ENCODE assay signal across 7 mouse cellular contexts in the genomic region with DNA sequence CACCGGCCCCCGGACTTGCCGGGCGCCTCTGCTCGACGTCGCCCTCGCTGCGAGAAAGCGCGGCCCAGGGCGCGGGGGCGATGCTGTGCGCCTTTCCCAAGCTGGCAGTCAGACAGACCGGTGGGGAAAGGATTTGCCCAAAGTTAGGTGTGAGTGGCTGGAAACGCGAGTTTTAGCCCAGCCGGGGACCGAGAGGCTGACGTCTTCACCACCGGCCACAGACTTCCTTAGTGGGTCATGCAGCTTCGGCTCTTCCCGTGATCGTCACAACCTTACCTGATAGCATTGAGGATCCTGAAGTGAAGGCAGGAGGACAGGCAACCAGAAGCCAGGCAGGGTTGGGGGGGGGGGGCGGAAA. TPM values are rescaled to one million over a fixed set of nuclear protein-coding genes. Genes with fewer than 3 reads are reported as not detected.
DNase-seq lines count a peak whose midpoint lies in the region; ATAC-seq and TF ChIP-seq lines count a peak whose summit lies in the region.

No protein-coding gene starts in this region.

- H3K79me2 ChIP-seq in liver, adult 2 months (ENCODE audit: control insufficient read depth, insufficient read depth, low read length): peaks cover 23% of the 10 kb centered on the region

- H3K4me2 ChIP-seq in forebrain, embryonic 14.5 days (ENCODE audit: low read length): peak overlapping the region; percentile 93

- H3K27me3 ChIP-seq in forebrain, embryonic 14.5 days (replicated peaks; ENCODE audit: control insufficient read depth, insufficient read depth, low read length): no peaks in the 10 kb centered on the region
- no peaks in the 10 kb centered on the region for H3K27me3 ChIP-seq in liver, adult 2 months (ENCODE audit: control insufficient read depth, insufficient read depth, low read length)

- no peaks in the 10 kb centered on the region for H3K9me3 ChIP-seq in forebrain, embryonic 14.5 days (replicated peaks; ENCODE audit: control insufficient read depth, low read length)

- no peak for TF ChIP-seq CTCF in lung, adult 2 months (IDR thresholded peaks at IDR 0.05; ENCODE audit: insufficient read depth, low read length)
- TF ChIP-seq CTCF in liver, adult 2 months (IDR thresholded peaks at IDR 0.05; ENCODE audit: low read depth, low read length): no peak

- H3K36me3 ChIP-seq in forebrain, embryonic 14.5 days (ENCODE audit: control insufficient read depth, insufficient read depth, low read length): peaks cover 27% of the 10 kb centered on the region
- peaks cover 22% of the 10 kb centered on the region; the same call in 1 of the 2 replicates for H3K36me3 ChIP-seq in liver, adult 2 months (ENCODE audit: control insufficient read depth, insufficient read depth, low read length)

- H3K27ac ChIP-seq in forebrain, embryonic 14.5 days (ENCODE audit: low read depth, low read length): peak overlapping the region; percentile 55; the same call in 1 of the 2 replicates
- peak overlapping the region; percentile 79 for H3K27ac ChIP-seq in liver, adult 2 months (replicated peaks; ENCODE audit: insufficient read depth, low read depth, low read length)

- H3K4me3 ChIP-seq in lung, adult 2 months (replicated peaks; ENCODE audit: extremely low read depth, low read depth, low read length): peak overlapping the region; percentile 97
- H3K4me3 ChIP-seq in forebrain, embryonic 14.5 days (ENCODE audit: low read depth, low read length): peak overlapping the region; percentile 73
- H3K4me3 ChIP-seq in liver, adult 2 months (ENCODE audit: insufficient read depth, low read depth, low read length): peak overlapping the region; percentile 74

- WGBS in lung, adult 2 months: 1% methylated on average over 26 of the region's 26 CpGs
- WGBS in forebrain, embryonic 14.5 days: under 1% methylated on average over 26 of the region's 26 CpGs
- under 1% methylated on average over 26 of the region's 26 CpGs for WGBS in liver, adult 2 months

- H3K4me1 ChIP-seq in lung, adult 2 months (ENCODE audit: control insufficient read depth, insufficient read depth, low read length): peaks cover 10% of the 10 kb centered on the region
- H3K4me1 ChIP-seq in forebrain, embryonic 14.5 days (ENCODE audit: control insufficient read depth, insufficient read depth, low read length): peaks cover 6% of the 10 kb centered on the region
- peaks cover 16% of the 10 kb centered on the region for H3K4me1 ChIP-seq in liver, adult 2 months (ENCODE audit: control insufficient read depth, insufficient read depth, low read length)

- no peak for TF ChIP-seq POLR2A in lung, adult 2 months (IDR thresholded peaks at IDR 0.05; ENCODE audit: borderline replicate concordance, extremely low read depth, low read depth, low read length)
- no peak for TF ChIP-seq POLR2A in liver, adult 2 months (IDR thresholded peaks at IDR 0.05; ENCODE audit: extremely low read depth, insufficient read depth, low read length)

- no peak for DNase-seq in lung, adult 2 months
- DNase-seq in lung, postnatal 25 days (ENCODE audit: low spot score): no peak
- DNase-seq in forebrain, embryonic 14.5 days (ENCODE audit: low spot score): peak; percentile 9
- DNase-seq in liver, adult 2 months (ENCODE audit: extremely low read depth, low read depth, low spot score): no peak
- DNase-seq in naive thymus-derived CD4-positive, alpha-beta T cell, adult 2 months (ENCODE audit: low read depth): peak; percentile 63
- DNase-seq in urinary bladder, postnatal 10 days (ENCODE audit: low spot score): no peak

- peak; percentile 67 for ATAC-seq in activated CD4-positive, CD25-positive, alpha-beta regulatory T cell, adult 4 months
- ATAC-seq in forebrain, embryonic 14.5 days: peak; percentile 27; the same call in 1 of the 2 replicates

- H3K9ac ChIP-seq in forebrain, embryonic 14.5 days (ENCODE audit: low read length): peak overlapping the region; percentile 83
- peak overlapping the region; percentile 99 for H3K9ac ChIP-seq in liver, adult 2 months (ENCODE audit: low read depth, low read length)

RNA-seq across cellular contexts. Expression of a gene that starts 0.5 kb away (rescaled TPM):
- 28.8 and 30.6 TPM in 2 replicates for polyA plus RNA-seq in lung, adult 2 months (2012; rRNA removed)
- polyA plus RNA-seq in activated CD4-positive, CD25-positive, alpha-beta regulatory T cell, adult 4 months (2017; shearing (Covaris generic)): 10 to 100 TPM; 11.5 to 14.1 TPM
- 36.8 and 43.5 TPM in 2 replicates for polyA plus RNA-seq in forebrain, embryonic 14.5 days (2014; fragmentation: Nextera tagmentation; extraction: Ambion mirVana)
- total RNA-seq in liver, adult 2 months (2014; rRNA removed): 95.5 and 112 TPM in 2 replicates
- 48.1 and 48.7 TPM in 2 replicates for polyA plus RNA-seq in liver, adult 2 months (2012; rRNA removed)

RNA-seq across cellular contexts. Expression of a gene that starts 0.6 kb away (rescaled TPM):
- 6.1 and 7.0 TPM in 2 replicates for polyA plus RNA-seq in lung, adult 2 months (2012; rRNA removed)
- 1 to 10 TPM; 2.3 to 6.0 TPM for polyA plus RNA-seq in activated CD4-positive, CD25-positive, alpha-beta regulatory T cell, adult 4 months (2017; shearing (Covaris generic))
- polyA plus RNA-seq in forebrain, embryonic 14.5 days (2014; fragmentation: Nextera tagmentation; extraction: Ambion mirVana): 0.84 and 1.1 TPM in 2 replicates
- 19.6 and 23.5 TPM in 2 replicates for total RNA-seq in liver, adult 2 months (2014; rRNA removed)
- 27.5 and 27.7 TPM in 2 replicates for polyA plus RNA-seq in liver, adult 2 months (2012; rRNA removed)

RNA-seq across cellular contexts. Expression of a gene that starts 42.1 kb away (rescaled TPM):
- polyA plus RNA-seq in lung, adult 2 months (2012; rRNA removed): 10.1 and 10.3 TPM in 2 replicates
- 1 to 10 TPM; 1.2 TPM for polyA plus RNA-seq in activated CD4-positive, CD25-positive, alpha-beta regulatory T cell, adult 4 months (2017; shearing (Covaris generic))
- 1.1 and 1.2 TPM in 2 replicates for polyA plus RNA-seq in forebrain, embryonic 14.5 days (2014; fragmentation: Nextera tagmentation; extraction: Ambion mirVana)
- total RNA-seq in liver, adult 2 months (2014; rRNA removed): 9.6 and 14.4 TPM in 2 replicates
- polyA plus RNA-seq in liver, adult 2 months (2012; rRNA removed): 9.1 and 10.1 TPM in 2 replicates

RNA-seq across cellular contexts. Expression of a gene that starts 50.3 kb away (rescaled TPM):
- 107 and 108 TPM in 2 replicates for polyA plus RNA-seq in lung, adult 2 months (2012; rRNA removed)
- polyA plus RNA-seq in activated CD4-positive, CD25-positive, alpha-beta regulatory T cell, adult 4 months (2017; shearing (Covaris generic)): 10 to 100 TPM; 22.6 to 27.5 TPM
- polyA plus RNA-seq in forebrain, embryonic 14.5 days (2014; fragmentation: Nextera tagmentation; extraction: Ambion mirVana): 43.5 and 49.5 TPM in 2 replicates
- 58.5 and 74.7 TPM in 2 replicates for total RNA-seq in liver, adult 2 months (2014; rRNA removed)
- polyA plus RNA-seq in liver, adult 2 months (2012; rRNA removed): 70.1 and 92.8 TPM in 2 replicates

Comparison
In these comparisons a context has a peak if more than half of its experiments do, and no peak if none do; other contexts are left out.
1. DNase-seq: peak in forebrain, embryonic 14.5 days (single experiment) and naive thymus-derived CD4-positive, alpha-beta T cell, adult 2 months (single experiment); none in lung, adult 2 months (single experiment), lung, postnatal 25 days (single experiment), liver, adult 2 months (single experiment) and urinary bladder, postnatal 10 days (single experiment).
2. Peak in every context shown above with its lines, with median percentiles within 50 percentile points of each other: H3K4me3 ChIP-seq.